Mouse (Mus musculus) layer of hippocampus, adult 9-10 months (tissue): ENCODE measurements around the gene Car8.
"Not testable (repeated sequence)": the region's sequence is repeated elsewhere in the genome, so short reads cannot be mapped to it uniquely, and the experiment has no call there.

ENCODE experiments used
- DNase-seq: peaks from one replicate; pipeline ENCODE4 v3.0.0; 2022; ENCODE audit warnings: low spot score

Gene Car8

DNA sequence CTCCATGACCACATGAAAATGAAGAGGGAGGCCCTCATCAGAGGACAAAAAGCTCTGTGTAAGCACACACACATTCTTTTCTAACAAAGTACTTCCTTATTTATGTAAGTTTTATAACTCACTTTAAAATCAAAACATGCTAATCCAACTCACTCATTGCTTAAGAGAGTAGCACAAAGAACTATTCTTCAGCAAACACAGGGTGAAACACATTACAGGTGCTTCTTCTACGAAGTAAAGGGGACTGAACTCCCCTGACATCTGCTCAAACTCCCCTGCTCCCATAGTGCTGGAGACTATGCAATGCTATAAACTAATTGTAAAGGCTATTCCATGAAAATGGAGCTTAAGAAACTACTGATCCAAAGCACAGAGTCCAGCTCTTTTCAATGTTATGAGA is 35.5 kb downstream of the Car8 start:
- no peak for DNase-seq

DNA sequence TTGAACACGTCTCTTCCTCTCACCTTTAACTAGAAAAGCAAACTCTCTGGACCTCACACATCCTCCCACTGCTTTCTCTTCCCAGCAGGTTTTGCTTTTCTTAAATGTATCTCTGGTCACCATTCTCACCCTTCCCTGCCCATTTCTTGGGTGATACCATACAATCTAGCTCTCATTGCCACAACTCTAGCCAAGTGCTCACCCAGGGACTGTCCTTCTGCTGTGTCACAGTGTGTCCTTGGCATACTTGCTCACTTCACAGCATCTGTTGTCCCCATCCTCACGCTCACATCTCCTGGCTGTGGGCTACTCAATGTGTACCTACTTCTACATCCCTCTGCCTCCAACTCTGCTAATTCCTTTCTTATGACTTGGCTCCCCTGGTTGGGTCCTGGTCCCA is 37.2 kb downstream of the Car8 start:
- no peak for DNase-seq

DNA sequence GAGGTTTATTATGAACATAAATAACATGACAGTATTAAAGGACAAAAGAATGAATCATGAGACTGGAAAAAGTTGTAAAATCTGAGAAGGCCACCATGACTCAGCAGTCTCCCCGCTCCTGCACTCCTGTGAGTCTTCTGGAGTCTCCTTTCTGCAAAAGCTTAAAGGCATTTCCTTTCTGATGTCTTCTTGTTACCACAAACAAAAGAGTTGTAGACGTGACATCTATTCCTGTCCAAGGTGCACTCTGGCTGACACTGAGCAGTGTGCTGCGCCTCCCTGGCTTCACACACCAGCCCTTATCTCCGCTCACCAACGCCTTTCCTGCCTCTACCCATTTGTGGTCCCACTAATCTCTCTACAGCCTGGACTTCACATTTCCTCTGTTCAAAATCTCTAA is 38.8 kb downstream of the Car8 start:
- DNase-seq: no peak

DNA sequence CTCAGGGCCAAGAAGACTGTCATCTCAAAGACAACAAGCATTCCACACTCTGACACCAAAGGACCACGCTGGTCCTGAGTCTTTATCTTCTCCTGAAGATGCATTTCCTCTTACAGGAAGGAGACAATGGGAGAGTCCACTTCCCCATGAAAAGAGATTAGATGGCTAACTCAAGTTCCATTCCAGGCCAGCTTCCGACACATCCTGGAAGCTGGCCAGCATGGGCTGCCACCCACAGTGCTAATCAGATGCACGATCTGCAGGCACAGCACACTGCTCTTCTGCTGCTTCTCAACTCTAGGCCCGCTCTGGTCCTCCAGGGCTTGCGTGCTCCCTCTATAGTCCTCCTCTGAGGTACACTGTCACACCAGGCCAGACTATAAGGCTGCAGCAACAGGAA is 40.8 kb downstream of the Car8 start:
- no peak for DNase-seq

DNA sequence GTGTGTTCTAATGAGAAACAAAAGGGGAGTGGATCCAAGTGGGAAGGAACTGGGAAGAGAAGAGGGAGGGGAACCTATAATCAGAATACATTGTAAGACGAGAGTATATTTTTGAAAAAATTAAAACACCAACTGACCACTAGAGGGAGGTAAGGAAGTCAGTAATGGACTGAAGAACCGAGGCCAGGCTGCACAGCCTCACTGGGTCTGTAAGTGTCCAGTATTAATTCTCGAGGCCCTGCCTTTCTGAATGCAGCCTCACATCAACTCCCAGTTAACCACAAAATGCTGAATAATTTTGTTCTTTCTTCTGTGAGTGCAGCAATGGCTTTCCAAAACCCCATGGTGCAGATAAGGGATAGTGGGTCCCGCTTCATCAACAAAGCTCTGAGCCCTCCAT is 48.4 kb downstream of the Car8 start:
- DNase-seq: no peak

DNA sequence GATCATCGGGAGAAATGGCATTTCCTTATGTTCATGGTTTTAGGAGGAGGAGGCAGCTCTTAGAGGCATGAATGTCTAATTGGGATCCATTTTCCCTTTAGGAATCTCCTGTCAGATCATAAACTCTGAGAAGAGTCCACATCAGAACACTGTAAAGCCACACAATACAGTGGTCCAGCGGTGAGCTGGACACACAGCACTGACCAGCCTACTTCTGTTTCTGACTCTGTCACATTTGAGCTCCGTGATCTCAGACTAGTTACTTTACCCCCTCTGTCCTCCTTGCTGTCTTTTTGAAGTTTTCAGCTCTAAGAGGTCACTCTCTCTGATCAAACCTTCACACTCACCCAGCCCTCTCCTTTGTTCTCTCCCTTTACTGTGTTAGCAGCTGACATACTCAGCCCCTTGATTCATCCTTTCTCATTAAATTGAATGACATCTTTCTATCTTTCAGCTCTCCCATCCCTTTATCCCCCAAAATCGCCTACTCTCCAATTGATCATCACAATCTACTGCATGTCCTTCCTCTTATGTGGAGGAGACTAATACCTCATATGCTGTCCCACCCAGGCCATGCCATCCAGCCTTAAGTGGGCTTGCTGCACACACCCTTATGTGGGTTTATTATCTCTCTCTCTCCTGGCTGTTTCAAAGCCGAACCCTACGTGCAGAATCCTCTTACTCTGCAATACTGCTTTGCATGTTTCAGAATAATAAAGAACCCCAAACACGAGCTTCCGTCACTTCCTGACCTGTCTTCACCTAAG is 51.7 kb downstream of the Car8 start:
- no peak for DNase-seq

DNA sequence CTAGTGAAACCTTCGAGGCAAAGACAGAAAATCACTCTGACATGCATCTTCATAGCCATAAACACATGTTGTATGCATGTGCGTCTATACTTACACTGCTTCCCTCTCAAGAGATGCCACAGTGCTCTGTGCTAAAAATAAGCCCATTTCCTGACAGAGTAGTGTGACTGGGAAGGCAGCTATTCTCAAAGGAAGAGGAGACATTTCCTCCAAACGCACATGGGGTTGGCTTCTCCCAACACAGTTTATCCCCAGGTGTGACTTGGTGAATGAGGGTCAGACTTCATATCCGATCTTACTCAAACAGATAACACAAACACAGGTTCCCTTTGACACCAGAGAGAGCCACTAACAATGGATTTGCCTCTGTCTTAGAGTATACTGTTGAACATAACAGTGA is 58.3 kb downstream of the Car8 start:
- no peak for DNase-seq

DNA sequence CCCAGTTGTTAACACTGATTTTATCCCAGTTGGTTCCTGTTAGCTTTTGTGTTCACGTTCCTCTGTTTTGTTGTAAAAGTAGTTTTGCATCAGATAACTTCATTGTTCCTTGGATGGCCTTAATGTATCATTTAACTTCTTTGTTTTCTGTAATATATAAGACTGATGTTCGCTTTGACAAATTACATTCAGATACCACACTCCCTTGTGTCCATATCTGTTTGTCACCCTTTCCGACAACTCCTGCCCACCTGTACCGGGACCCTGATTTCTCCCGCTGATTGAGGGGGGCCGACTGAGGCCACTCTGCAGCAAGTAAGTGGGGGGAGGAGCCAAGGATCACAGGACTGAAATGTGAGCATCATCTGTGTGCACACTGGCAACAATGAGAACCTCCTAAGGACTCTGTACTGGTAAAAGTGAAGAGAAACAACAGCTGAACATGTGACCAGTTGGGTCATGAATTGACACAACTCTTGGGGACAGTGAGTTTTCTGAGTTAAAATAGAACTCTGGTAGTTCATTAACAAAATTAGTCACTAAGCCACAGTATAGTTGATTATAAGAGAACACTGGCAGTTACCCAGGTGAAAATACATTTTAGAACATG is 84.1 kb downstream of the Car8 start:
- DNase-seq: no peak

DNA sequence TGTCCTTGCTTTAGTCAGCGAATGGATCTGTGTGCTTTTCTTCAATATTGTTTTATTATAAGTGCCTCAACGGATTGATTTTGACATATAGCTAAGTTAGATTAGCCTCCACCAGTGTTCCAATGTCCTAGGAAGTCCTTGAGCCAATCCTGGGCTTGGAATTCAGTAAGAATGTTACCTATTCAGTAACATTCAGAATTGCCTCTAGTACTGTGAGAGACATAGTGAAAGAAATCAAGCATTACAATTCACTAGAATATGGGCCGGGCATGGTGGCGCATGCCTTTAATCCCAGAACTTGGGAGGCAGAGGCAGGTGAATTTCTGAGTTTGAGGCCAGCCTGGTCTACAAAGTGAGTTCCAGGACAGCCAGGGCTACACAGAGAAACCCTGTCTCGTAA is 84.9 kb downstream of the Car8 start:
- not testable (repeated sequence) for DNase-seq

DNA sequence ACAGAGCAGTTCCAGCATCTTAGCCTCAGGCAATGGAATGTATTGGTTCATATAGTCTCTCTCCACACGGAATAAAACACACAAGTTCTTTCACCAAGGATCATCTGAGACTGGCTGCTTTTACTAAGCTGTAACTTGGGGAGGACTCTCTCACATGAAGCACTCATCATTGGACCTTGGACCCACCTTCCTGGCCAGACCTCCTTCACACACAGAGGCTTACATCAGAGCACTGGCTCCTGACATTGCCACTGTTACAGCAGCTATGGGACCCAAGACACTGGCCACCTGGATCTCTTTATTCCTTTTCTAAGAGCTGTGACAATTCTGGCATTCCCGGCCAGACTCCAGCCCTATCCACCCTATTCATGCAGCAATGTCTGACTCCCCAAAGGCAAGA is 101.4 kb downstream of the Car8 start:
- DNase-seq: no peak

DNA sequence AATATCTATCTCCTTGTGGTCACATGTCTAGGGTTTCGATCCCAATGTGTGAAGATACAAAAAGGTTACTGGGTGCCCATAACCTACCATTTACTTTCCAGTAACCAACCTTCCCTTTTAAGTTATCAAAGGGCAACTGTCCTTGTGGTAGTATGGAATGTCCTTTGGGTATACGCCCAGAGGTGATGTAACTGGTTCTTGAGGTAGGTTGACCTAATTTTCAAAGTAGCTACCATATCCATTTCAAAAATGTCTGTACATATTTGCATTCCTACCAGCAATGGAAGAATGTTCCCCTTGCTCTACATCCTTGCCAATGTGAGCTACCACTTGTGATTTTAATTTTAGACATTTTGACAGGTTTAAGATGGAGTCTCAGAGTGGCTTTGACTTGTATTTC is 106.8 kb downstream of the Car8 start:
- DNase-seq: no peak

DNA sequence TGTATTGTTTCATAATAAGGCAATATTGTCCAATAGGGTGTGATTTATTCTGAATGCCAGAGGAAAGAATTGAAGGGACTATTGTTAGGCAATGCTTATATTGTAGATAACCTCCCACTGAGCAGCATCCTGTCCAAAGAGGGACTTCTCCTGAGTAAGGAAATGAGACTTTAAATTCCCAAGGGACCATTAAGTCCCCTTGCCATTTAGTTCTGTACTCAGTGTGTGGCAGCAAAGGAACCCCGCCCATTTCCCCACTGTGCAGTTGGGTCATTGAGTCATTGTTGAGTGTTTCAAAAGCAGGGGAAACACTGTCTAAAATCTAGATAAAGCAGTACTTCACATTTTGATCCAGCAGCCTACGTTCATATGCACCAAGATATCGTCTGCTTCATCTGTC is 125.3 kb downstream of the Car8 start:
- no peak for DNase-seq

DNA sequence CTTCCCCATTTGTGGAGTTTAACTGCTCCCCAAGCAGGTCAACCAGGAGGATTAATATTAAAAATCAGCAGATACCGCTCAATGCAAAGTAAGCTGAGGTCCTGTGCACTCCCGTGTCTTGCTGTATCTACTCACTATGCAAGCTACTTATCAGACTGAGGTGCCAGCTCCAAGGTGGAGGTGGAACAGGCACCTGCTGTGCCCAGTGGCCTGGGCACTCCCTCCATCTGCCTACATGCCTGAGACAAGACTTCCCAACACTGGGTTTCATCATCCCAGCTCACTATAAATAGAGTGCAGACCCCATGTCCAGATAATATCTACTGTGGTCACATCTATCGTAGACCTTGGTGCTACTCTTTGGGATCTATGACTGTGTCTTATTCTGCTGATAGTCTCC is 127.0 kb downstream of the Car8 start:
- no peak for DNase-seq

DNA sequence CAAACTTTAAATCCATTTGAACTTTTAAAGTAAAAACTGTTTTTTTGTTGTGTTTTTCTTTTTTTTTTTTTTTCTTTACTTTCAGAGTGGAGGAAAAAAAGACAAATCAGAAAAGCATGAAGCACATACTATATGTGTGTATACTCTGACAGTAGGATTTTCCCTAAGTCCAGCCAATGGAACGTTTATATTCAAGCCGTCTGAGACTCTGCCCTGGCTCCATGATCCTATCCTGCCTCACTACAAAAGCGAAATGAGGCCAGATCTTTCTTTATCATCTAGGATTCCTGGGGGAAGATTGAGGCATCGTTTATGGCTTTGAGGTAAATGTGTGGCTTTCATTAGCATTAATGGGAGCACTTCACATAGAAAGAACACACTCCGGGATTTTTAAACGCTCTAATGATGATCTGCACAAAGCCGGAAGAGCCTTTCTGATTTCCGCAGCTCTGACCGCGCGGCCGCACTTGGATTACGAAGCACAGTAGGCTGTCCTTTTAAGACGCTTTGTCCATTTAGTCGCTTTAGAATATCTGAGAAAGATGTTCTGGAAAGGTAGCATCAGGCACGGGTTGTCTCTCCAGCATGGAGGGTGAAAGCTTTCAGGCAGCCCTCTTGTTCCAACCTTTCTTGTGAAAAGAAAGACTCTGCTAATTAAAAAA is 128.8 kb downstream of the Car8 start:
- no peak for DNase-seq

DNA sequence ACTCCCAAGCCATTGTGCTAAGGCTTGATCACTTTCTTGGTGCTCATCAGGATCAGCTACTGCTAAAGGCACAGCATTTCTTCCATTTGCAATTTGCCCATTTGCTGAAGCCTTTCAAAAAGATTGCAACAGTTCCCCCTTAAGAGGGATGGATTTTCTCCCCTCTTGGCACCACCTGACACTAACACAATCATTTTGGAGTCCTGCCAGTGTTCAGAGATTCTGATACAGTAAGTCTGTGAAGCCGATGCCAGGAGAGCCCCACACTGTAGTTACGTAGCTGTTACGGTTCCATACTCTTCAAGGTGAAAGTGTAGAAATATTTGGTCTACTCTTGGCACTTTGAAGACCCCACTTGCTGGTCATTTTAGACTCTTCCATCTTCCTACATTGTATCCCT is 137.4 kb downstream of the Car8 start:
- no peak for DNase-seq

DNA sequence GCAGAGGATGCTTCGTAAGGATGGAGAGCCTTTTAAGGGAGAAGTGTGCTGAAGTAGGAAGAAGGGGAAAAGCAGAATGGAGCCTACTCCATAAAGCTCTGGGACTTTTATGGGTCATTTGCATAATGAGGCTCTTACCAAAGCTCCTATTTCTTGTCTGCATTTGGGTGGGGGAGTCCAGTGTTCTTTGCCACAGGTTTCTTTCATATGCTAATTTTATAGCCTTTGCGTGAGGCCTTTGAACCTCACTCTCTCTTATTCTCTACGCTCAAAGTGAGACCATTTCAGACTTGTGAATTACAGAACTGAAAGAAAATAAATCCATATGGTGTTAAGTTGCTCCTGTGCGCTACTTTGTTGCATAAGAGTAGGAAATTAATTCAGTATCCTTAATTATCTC is 140.8 kb downstream of the Car8 start:
- no peak for DNase-seq

DNA sequence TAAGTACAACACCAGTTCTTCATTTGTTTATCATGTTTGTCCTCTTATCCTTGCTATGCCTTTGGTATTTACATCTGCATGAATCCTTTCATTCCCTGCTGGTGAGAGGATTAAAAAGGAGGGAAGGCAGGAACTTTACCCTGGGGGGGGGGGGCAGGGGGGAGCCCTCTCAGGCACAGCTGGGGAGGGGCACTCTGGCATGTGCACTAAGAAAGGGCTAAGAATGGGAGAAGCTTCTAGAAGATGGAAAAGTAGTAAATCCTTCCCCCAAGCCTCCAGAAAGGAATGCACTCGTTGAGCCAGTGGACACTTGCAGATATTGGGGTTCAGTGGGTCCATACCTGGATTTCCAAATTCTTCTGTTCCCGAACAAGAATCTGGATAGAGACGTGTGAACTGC is 141.2 kb downstream of the Car8 start:
- DNase-seq: no peak

DNA sequence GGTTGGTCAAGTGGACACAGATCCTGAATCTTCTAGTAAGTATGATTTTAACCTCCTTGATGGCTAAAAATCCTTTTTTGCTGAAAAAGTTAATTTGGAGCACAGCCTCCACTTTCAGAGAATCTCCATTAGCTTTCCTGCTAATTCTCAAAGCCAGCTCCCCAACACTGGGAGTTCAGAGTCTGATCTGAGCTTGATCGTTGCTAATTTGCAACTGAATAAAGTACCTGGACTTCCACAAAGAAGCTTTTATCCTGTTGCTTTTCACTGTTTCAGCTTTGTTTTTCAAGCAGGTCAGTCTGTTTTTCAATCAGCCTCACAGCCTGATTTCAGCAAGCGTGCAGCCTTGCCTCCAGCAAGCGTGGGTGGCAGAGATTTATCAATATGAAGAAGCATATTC is 145.3 kb downstream of the Car8 start:
- not testable (repeated sequence) for DNase-seq
